Mouse (Mus musculus) left cerebral cortex, postnatal 14 days (tissue): Measurements from ENCODE around the gene Ager. TPM values are rescaled to one million over a fixed set of nuclear protein-coding genes. Genes with fewer than 3 reads are reported as not detected.

ENCODE experiments used
- DNase-seq, 2 experiments: peaks; one replicate each; pipeline ENCODE4 v3.0.0; 2021 to 2022; ENCODE audit warnings: low spot score in 2 of 2, mixed read lengths in 1 of 2
- intact Hi-C: fragments of 180-260 bp; cut with DNase I; formaldehyde crosslinking; loops from one replicate; pipeline ENCODE4 v1.15.1; 2025
- total RNA-seq, 2 experiments: library from RNA; stranded (reverse); gene quantifications; 2 replicates each; pipeline ENCODE4 v1.2.3; 2021

Ager gene
- total RNA-seq, 2 experiments from 2014 or later = 0.87 to 1.2 TPM

DNA sequence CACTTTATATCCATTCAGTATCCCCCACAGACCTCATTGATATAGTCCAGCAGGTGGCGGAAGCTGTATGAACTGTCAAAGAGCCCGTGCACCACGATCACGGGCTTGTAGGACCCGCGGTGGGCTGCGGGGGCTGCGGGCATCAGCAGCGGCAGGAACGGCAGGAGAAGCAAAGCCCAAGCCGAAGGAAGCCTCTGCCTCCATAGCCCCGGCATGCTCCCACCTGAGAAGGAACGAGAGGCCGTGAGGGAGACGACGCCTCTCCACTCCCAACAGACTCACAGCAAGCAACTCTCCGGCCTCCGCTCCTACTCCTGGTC is 29.1 kb downstream of the Ager start:
- DNase-seq = no peak
- intact Hi-C loops = loop anchor here (10.0 kb wide), 1 partner anchor 182 kb away; no protein-coding TSS in a partner anchor

DNA sequence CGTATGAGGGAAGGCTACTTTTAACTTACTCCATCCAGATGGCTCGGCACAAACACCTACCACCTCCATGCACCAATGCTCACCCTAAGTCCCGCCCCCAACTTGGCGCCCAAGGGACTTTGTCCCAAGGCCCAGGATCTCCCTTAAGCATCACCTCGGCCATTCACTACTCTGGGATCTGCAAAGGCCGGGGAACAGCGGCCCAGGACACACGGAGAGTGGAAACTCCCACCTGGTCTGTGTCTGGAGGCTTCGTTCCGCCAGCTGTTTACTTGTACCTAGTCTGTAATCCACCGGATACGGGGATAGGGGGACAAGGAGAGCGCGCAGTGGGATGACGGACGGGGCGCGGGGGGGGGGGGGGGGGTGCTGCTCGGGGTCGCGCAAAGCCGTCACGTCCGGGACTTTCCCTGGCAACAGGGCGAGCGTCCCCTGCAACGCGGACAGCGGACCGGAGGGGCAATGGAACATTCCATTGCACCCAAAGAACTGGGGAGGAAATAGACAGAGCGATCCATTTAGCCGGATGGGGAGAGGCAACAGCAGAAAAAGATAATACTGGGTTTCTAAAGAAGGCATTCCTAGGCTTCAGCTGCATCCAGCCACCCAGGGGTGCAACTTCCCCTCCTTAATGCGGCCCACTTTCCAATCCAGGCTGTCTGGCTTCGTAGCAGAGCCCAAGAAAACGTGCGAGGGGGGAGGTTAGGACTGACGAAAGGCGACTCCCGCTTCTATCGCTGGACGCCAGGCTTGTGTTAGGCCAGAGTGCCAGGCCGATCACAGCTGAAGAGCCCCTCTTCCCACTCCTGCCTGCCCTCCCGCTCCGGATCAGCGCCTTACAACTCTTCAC is 29.7 kb downstream of the Ager start:
- intact Hi-C loops = loop anchor here (10.0 kb wide), 1 partner anchor 183 kb away; no protein-coding TSS in a partner anchor

GRCm38 (mm10) chr17:34627943-34628643 is 30.4 kb downstream of the Ager start, which contains the start of gene Ppt2:
Gene Ppt2, minus strand, starts transcription at chr17:34628510.
- intact Hi-C loops = loop anchor here (10.0 kb wide), 1 partner anchor 183 kb away; no protein-coding TSS in a partner anchor
- peak in 1 of 2 experiments; percentile 52 for DNase-seq

More for the DNA sequence above, 29.7 kb downstream of the Ager start:
- DNase-seq = peak; percentile 86 to 94

DNA sequence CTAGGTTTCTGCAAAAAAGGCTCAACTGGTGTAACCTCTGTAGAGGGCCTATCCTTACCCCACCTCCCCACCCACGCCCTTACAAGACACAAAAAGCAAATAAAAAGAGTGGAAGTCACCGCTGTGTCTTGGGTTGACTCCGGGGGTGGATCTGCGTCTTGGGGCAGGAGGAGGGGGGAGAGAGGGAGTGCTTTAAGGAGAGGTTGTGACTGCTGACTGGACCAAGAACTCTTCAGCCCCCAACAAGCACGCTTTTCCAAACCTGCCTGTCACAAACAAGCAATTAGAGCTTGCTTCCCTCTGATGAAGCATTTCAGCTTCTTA is 30.9 kb downstream of the Ager start:
- no peak for DNase-seq
- intact Hi-C loops = loop anchor here (10.0 kb wide), 1 partner anchor 184 kb away; no protein-coding TSS in a partner anchor

GRCm38 (mm10) chr17:34629221-34629751 is 31.6 kb downstream of the Ager start, which contains the start of gene Prrt1:
Gene Prrt1, plus strand, starts transcription at chr17:34629533.
- intact Hi-C loops = loop anchor here (10.0 kb wide), 1 partner anchor 184 kb away; no protein-coding TSS in a partner anchor
- DNase-seq = peak; percentile 73 to 83

- intact Hi-C loops = loop anchor here (10.0 kb wide), 1 partner anchor 185 kb away; no protein-coding TSS in a partner anchor
- no peak for DNase-seq
Measured at GRCm38 (mm10) chr17:34629796-34630603, 32.3 kb downstream of the Ager start.

GRCm38 (mm10) chr17:34630761-34631301 is 33.2 kb downstream of the Ager start:
- intact Hi-C loops = no loop called here
- peak in 1 of 2 experiments; percentile 43 for DNase-seq

GRCm38 (mm10) chr17:34631647-34632046 is 34.0 kb downstream of the Ager start:
- intact Hi-C loops = no loop called here
- no peak for DNase-seq

GRCm38 (mm10) chr17:34632261-34632691 is 34.6 kb downstream of the Ager start:
- peak; percentile 83 to 87 for DNase-seq
- intact Hi-C loops = no loop called here

DNA sequence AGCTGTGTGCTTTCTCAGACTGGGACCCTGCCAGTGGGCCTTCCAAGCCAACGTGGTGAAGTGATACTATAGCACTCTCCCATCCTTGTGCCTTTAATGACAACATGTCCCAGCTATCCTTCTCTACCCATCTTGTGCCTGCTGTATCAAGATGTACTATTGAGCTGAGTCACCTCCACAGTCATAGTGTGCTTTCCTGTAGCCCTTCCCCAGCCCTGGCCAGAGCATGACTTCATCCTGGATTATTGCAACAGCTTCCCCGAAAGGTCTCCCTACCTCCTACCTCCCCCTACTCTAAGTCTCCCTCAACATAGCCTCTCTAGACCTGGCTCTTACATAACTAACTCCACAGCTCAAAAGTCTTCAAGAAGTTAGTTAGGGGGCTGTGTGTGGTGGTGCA is 38.0 kb downstream of the Ager start:
- intact Hi-C loops = no loop called here
- DNase-seq = no peak

- no peak for DNase-seq
- intact Hi-C loops = no loop called here
Measured at GRCm38 (mm10) chr17:34637459-34637858, 39.8 kb downstream of the Ager start.

GRCm38 (mm10) chr17:34639461-34640255 is 42.0 kb downstream of the Ager start:
- intact Hi-C loops = no loop called here
- DNase-seq = no peak

GRCm38 (mm10) chr17:34640778-34641601 is 43.3 kb downstream of the Ager start:
- DNase-seq = peak in 1 of 2 experiments; percentile 58
- intact Hi-C loops = no loop called here

DNA sequence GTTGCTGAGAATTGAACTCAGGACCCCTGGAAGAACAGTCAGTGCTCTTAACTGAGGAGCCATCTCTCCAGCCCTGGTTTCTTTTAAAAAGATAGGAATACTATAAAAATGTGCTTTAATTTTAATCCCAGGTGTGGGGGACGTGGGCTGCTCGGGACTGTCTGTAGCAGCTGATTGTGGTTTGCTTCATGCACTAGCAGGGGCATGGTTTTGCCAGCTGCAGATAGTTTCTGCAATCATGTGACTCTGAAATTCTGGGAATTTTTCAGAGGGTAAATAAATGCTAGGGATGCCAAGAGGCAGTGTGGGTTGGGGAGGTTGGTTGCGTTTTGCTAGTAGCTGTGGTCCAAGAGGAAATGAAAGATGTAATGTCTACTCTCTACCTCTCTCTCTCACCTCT is 44.3 kb downstream of the Ager start:
- intact Hi-C loops = no loop called here
- DNase-seq = no peak

DNA sequence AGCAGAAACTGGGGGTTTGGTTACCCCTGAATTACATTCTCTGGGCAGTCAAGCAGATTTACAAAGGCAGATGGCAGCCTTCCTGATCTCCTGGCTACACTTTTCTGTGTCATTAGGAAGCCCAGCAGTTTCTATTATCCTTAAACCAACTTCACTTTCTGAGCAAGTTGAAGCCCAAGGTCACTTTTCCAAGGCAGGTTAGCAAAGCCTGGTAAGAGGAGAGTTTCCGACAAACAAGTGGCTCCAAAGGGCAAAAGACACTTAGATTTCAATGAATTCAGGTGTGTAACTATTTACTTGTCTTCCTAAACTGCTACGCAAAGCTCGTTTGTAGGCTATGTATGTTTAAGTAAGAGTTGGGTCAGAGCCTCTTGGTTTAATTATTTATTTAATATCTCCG is 45.7 kb downstream of the Ager start:
- intact Hi-C loops = no loop called here
- DNase-seq = no peak

GRCm38 (mm10) chr17:34643944-34644343 is 46.3 kb downstream of the Ager start:
- intact Hi-C loops = no loop called here
- DNase-seq = no peak

DNA sequence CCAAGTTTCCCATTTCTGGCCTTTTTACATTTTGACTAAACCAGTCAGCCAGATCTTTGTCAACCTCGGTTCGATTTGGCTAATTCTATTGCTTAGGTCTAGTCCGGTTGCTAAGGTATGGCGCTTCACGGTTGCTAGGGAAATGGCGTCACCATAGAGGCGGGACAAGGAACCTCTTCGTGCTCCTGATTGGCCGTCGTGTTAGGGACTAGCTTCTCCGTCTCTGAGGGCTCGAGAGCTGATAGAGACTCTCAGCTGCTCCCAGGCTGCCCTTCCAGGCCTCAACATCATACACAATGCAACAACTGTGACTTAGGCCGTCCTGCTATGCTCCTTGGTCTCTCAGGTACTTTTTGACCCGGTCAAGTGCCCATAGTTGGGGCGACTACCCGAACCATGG is 46.9 kb downstream of the Ager start, which contains the start of gene Fkbpl:
Gene Fkbpl, plus strand, starts transcription at position 157 of the 400 bp plus-strand sequence.
- peak; percentile 98 for DNase-seq
- intact Hi-C loops = no loop called here
